Mouse (Mus musculus): Measurements from ENCODE around the gene Dand5.

Gene Dand5

DNA sequence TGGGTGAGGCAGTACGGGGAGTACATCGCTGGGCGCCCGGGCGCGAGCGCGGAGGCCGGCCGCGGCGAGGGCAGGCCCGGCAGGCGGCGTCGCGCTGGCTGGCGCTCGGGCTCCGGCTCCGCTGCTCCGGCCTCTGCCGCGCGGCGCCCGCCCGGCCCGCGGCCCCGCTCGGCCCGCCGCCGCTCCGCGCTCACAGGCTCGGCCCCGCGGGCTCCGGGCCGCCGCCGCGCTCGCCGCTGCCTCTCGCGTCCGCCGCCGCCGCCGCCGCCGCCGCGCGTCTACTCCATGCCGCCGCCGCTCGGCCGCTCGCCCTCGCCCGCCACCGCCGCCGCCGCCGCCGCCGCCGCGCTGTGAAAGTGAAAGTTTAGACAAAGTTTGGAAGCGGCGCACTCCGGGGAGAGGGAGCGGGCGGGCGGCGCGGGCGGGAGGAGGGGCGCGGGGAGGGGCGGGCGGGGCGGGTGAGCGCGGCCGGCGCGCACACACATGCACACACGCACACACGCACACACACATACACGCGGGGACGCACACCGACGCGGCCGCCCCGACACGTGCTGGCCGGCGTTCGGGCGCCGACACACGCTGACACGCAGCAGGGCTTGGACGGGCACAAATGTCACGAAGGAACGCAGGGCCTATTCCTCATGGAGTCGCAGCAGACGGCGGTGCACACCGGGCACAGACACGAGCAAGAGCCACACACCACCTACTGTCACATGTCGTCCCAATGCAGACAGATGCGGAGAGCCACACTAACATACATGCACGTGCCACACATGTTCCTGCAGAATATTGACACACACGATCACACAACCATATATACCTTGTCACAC, 22.4 kb downstream of the Dand5 start, which contains the start of gene Nfix:
Gene Nfix (minus strand): TSS at position 346 of the 833 bp plus-strand sequence.
- no peak for DNase-seq (ENCODE audit: low read depth, low spot score)

DNA sequence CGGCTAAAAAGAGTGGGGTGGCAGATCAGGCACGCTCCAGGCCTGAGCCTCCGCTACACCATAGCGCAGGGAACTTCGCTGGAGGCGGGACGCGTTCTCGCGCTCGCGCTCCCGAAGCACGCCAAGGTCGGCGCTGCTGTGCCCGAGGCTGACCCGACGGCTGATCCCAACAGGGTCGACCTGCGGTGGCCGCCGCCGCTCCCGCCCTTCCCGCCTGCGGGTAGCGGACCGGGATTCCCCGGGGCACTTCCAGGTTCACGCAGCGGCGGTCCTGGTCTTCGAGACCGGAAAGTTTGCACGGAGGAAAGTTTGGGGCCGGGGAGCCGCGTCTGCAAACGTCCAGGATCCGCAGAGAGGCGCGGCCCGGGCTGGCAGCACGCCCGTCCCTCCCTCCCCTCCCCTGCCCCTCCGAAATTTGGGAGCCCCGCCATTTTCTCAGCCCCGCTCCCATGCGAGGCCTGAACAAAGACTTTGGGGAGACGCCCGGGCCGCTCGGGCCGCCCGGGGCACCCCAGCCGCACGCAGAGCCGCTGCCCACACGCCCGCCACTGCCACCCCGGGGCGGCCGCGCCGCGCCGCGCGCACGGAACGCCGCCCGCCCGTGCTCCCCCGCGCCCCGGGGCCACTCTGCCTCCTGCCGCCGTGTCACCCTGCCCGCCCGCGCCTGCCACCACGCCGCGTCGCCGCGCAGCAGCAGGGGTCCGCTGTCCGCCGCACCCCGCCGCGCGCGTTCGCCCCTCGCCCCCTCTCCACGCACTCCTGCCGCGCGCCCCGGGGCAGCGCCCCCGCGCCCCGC, 23.3 kb downstream of the Dand5 start:
- DNase-seq (ENCODE audit: low read depth, low spot score), result no peak

- DNase-seq (ENCODE audit: low read depth, low spot score), result no peak
Observed at GRCm38 (mm10) chr8:84798446-84799135, 24.0 kb downstream of the Dand5 start.

- no peak for DNase-seq (ENCODE audit: low read depth, low spot score)
Observed at GRCm38 (mm10) chr8:84797971-84798370, 24.7 kb downstream of the Dand5 start.

DNA sequence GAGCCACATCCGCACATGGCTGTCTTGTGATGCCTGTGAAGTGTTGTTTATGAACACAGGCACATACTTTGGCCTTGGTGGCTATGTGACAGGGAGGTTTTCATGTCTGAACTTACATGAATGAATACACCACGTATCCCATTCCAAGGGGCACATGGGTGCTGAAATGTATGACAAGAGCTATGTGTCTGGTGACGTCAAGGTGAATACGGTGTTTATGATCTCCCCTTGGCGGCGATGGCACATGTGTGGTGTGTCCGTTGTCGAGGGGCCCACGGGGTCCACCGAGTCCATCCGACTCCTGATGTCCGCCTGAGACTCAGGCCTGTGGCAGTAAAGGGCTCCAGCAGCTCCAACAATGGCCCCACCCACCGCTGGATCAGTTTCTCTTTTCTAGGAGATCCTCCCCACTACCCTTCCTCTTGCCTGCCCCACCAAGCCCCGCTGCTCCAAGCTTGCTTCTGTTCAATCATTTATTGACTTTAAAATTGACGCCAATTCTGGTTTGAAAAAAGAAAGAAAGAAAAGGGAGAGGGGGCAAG, 25.3 kb downstream of the Dand5 start:
- no peak for DNase-seq (ENCODE audit: low read depth, low spot score)

DNA sequence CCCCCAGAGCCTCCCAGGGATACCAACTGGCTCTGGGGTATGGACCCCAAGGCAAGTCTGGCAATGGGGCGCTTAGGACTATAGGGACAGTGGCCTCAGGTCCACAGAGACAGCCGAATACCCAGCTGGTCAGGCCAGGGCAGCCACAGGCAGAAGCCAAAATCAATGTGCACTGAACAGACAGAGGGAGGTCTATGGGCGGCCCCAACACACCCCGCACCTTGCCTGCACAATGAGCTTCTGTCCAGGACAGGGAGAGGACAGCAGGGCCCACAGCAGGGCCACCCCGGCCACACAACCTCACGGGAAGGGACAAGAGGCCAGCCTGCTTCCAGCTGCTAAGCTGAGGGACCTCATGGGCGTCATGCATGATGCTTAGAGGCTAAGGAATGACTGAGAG, 28.1 kb downstream of the Dand5 start:
- DNase-seq (ENCODE audit: low read depth, low spot score), result no peak

GRCm38 (mm10) chr8:84793791-84794485, 28.7 kb downstream of the Dand5 start:
- no peak for DNase-seq (ENCODE audit: low read depth, low spot score)

DNA sequence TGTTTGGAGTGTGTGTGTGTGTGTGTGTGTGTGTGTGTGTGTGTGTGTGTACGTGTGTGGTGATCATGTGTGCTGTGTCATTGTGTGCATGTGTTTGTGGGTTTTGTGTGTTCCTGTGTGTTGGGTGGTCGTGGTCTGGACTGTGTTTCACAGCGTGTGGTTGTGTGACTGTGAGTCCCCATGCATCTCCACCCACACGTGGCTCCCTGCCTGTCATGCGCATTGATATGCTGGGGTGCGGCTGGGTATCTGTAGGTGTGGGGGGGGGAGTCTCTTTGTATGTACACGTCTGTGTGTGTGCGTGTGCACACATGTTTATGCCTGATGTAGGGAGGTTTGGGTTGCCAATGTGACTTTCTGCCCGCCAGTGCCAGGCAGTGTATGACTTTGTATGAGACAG, 29.5 kb downstream of the Dand5 start:
- DNase-seq (ENCODE audit: low read depth, low spot score), result no peak

DNA sequence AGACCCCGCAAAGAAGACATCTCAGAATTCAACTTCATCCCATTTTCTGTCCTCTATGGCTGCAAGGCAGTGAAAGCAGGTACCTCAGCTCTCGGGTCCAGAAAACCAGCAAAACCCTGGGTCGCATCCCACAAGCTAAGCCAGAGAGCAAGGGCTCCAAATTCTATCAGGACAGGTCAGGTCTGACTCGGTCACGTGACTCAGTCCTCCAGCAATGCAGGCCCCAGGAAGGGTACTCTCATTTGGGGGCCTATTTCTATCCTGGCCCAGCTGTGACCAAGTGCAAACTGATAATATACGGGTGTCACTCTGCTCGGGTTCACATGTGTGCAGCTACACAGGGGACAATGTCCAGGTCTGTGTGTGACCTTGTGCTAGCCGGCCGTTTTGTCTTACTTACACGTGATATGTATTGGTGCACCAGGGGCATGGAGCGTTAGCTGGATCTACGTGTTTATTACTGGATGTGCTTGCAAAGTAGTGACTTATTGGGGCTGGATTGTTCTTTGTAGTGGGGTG, 30.1 kb downstream of the Dand5 start:
- no peak for DNase-seq (ENCODE audit: low read depth, low spot score)

GRCm38 (mm10) chr8:84790537-84790936, 32.1 kb downstream of the Dand5 start:
- no peak for DNase-seq (ENCODE audit: low read depth, low spot score)

- no peak for DNase-seq (ENCODE audit: low read depth, low spot score)
Observed at GRCm38 (mm10) chr8:84789855-84790486, 32.7 kb downstream of the Dand5 start.

GRCm38 (mm10) chr8:84789345-84789744, 33.3 kb downstream of the Dand5 start:
- no peak for DNase-seq (ENCODE audit: low read depth, low spot score)

DNA sequence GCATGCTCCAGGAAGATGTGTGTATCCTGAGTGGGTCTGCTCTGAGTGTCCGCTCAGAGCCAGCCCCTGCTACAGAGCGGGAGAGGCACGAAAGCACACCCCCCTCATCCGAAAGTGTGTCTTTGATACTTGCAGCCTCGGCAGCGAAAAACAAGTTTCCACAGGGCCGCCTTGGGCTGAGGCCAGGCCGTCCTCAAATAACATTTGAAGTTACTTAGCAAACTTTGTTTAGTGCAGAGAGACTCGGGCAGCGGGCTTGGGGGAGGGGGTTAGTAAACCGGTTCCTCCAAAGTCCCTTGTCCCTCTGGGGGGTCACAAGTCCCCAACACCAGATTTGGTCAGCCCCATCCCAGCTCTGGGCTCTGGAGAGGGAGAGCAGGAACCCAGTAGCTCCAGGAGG, 33.7 kb downstream of the Dand5 start:
- no peak for DNase-seq (ENCODE audit: low read depth, low spot score)

DNA sequence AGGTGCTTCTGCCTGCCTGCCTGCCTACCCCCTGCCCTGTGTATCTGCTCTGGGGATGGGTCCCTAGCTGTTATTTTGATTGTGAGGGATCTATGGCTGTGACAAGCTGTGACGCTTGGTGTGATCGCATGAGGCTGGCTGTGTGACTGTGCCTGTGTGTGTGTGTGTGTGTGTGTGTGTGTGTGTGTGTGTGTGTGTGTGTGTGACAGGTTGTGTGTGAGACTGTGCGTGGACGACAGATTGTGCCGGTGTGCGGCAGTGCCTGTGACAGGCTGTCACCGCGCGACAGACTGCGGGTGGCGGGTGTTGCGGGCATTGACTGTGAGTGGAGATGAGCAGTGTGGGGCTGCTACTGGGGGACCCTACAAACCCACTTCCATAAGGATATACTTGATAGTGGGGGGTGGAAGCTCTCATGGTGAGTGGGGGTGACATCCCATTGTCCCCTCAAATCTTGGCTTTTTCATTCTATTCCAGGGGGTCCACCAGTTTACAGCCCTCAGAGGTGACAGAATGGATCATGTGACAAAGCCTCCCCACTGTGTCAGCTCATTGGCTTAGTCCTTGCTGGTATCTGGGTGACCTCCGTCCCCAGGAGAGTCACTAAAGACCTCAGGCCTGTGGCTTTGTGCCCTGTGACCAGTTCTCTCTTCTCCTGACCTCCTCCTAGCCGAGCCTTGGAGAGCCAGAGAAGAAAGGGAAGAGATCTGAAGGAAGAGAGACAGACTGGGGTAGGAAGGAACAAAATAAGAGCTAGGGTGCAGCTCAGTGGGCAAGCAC, 34.9 kb downstream of the Dand5 start:
- no peak for DNase-seq (ENCODE audit: low read depth, low spot score)

- DNase-seq (ENCODE audit: low read depth, low spot score), result no peak
Observed at GRCm38 (mm10) chr8:84786801-84787467, 35.7 kb downstream of the Dand5 start.

DNA sequence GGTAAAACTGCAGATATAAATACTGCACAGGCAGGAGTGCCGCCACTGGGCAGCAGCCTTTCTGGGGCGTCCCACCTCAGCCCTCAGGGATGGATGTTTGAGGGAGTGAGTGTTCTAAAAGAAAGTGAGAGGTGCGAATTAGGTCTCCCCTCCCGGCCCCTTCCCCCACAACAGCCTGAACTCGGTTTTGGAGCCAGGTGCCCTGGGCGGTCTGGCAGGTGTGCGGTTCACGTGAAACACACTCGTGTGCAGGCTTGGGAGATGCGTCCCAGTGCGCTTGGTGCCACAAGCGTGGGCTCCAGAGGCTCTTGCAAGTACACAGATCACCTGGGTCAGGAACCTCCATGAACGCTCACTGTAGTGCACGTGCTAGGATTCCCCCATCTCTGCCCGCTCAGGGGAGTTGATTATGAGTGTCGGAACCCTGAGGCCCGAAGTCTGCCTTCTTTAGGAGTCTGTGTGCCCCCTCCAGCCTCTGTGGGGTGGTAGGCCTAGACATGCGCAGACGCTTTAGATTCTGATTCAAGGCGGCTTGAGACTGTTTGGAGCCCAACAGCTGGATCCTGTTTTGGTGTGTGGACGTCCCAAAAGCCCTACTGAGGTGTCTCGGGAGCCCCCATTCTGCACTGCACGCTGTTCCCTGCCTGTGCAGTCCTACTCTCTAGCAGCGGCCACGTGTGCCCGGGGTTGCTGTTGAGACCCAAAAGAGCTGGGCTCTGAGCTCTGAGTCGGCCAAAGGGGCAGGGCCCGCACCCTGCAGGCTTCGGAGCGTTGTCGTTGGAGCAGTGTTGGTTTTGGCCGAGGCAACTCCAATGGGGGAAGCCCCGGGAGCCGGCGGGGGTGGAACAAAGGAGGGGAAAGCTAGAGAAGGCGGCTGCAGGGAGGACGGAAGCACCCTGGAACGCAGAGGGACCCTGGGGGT, 36.6 kb downstream of the Dand5 start:
- DNase-seq (ENCODE audit: low read depth, low spot score), result no peak

DNA sequence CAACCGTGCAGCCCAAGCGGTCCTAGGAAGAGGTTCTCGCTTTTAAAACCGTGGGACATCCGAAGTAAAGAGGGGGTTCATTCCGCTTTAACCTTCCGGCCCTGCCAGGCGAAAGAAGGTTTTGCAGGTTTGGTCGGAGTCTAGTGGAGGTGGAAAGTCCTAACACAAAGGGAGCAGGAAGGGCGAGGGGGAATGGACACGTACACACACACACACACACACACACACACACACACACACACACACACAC, 37.2 kb downstream of the Dand5 start:
- DNase-seq (ENCODE audit: low read depth, low spot score), result no peak

DNA sequence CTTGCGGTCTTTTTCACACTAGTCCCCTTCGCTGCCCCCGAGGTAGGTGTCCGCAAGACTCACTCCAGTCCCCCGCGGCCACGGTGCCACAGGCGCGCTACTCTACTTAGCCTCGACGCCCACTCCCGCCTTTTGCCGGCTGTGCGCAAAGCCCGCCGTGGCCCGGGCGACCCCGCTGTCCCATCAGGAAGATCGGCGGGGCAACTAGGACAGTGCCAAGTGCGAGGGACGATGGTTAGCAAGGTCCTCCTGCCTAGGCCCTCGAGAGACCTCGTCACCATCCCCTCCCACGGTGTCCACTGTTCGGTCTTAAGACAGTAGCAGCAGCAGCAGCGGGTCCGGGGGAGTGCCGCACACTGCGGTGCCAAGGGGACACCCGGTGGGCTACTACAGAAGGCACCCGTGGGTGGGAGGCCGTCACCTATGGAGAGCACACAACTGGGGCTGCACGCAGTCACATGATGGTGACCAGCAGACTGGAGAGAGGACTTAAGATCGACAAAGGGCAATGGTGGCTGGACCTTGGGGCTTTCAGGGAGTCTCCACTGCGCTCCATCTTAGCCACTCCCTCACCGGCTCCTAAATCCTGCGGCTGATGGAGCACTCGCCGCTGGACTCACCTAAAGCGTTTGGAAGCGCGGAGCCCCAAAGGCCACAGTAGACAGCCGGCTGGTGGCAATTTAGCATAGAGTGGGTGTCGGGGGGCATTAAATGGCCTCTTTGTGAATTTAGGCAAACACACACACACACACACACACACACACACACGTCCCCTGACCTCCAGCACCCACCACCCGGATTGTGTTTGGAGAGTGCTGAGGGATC, 37.7 kb downstream of the Dand5 start:
- DNase-seq (ENCODE audit: low read depth, low spot score), result no peak

Measured in c-Kit-negative CD71-positive TER-119-positive erythroid progenitor cells, embryonic 14.5 days (primary cell).